Mouse (Mus musculus): ENCODE data around the gene Laptm5.

- TF ChIP-seq CTCF (IDR thresholded peaks at IDR 0.05; ENCODE audit: insufficient read depth, low read depth, low read length) (no peak), POLR2A (IDR thresholded peaks at IDR 0.05; ENCODE audit: insufficient read depth, low read depth, low read length) (no peak)
These were observed 13.0 kb upstream of the Laptm5 start for GRCm38 (mm10) chr4:130899782-130900427.

Data from olfactory bulb, adult 2 months (tissue).